Mouse (Mus musculus): ENCODE data around the gene Wdr35. TPM values are rescaled to one million over a fixed set of nuclear protein-coding genes. Genes with fewer than 3 reads are reported as not detected.

The Wdr35 gene
- polyA plus RNA-seq, 1 experiment from 2014 or later = 22.8 TPM

DNA sequence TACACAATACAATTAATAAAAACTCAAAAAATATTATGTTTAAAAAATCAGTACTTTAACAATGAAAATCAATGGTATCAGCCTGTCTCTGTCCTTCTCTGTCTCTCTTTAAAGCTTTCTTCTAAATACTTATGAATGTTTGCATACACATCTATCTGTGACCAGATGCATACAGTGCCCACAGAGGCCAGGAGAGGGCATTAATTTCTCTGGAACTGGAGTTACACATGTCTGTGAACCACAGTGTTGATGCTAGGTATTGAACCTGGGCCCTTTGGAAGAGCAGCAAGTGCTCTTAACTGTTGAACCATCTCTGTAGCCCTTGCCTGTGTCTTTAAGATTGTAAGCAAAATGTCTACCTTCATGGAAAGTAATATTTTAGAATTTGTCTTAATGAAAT lies 59.4 kb downstream of the Wdr35 start:
- no peak for ATAC-seq (ENCODE audit: low FRiP score)
- H3K4me1 ChIP-seq (replicated peaks; ENCODE audit: control insufficient read depth, insufficient read depth, low read length) = no peaks in the 10 kb centered on the region; the same call in 1 of the 2 replicates
- no peak overlapping the region for H3K4me2 ChIP-seq (replicated peaks; ENCODE audit: low read depth, low read length)
- H3K36me3 ChIP-seq (ENCODE audit: control insufficient read depth, insufficient read depth, low read length) = no peaks in the 10 kb centered on the region
- no peaks in the 10 kb centered on the region for H3K27me3 ChIP-seq (ENCODE audit: control insufficient read depth, insufficient read depth, low read length)
- no peak overlapping the region for H3K9ac ChIP-seq (ENCODE audit: low read depth, low read length)
- no peak for DNase-seq (ENCODE audit: low spot score)
- no peak overlapping the region for H3K27ac ChIP-seq (ENCODE audit: low read depth, low read length)
- no peaks in the 10 kb centered on the region for H3K9me3 ChIP-seq (ENCODE audit: control insufficient read depth, low read length)
- no peak overlapping the region for H3K4me3 ChIP-seq (ENCODE audit: low read depth, low read length)

DNA sequence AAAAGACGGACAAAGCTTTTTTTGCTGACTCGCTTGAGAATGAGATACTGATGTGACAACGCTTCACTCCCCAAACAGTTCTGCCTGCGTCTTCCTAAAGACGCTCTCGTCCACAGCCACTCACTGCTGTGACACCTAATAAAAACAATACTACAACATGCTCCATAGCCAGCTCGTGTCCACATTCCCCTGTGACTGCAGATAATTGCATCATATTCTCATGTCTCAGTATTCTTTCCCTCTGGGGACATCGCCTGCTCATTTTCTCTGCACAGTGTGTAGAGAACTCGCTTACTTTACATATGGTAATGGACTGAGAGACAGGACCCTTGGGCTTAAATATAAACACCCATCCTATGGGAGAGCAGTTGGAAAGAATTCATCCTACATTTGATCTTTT lies 62.7 kb downstream of the Wdr35 start:
- no peak overlapping the region for H3K4me3 ChIP-seq (ENCODE audit: low read depth, low read length)
- H3K9me3 ChIP-seq (ENCODE audit: control insufficient read depth, low read length) = no peaks in the 10 kb centered on the region
- no peak overlapping the region for H3K9ac ChIP-seq (ENCODE audit: low read depth, low read length)
- H3K27me3 ChIP-seq (ENCODE audit: control insufficient read depth, insufficient read depth, low read length) = no peaks in the 10 kb centered on the region
- no peak overlapping the region for H3K4me2 ChIP-seq (replicated peaks; ENCODE audit: low read depth, low read length)
- WGBS = 85% methylated on average over 9 of the region's 9 CpGs
- H3K27ac ChIP-seq (ENCODE audit: low read depth, low read length) = no peak overlapping the region
- no peak for ATAC-seq (ENCODE audit: low FRiP score)
- no peak for DNase-seq (ENCODE audit: low spot score)
- H3K36me3 ChIP-seq (ENCODE audit: control insufficient read depth, insufficient read depth, low read length) = no peaks in the 10 kb centered on the region
- no peaks in the 10 kb centered on the region for H3K4me1 ChIP-seq (replicated peaks; ENCODE audit: control insufficient read depth, insufficient read depth, low read length)

DNA sequence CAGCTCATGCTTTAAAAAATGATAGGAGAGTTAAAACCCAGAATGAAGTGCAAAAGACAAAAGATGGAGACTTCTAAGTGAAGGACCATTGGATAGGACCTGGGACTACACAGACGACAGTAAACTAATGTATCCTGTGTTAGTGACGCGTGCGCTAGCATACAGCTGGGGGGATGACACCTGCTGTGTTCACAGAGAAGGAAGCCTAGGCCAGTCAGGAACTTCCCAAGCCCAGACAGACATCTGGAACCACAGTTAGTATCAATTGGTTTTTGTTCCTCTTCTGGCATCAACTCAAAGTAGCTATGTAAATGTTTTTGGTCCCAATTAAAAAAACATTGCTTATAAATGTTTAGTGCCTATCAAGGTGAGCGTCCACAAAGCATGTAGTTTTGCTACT lies 66.5 kb downstream of the Wdr35 start:
- Histone ChIP-seq H3K27ac (ENCODE audit: low read depth, low read length) (no peak overlapping the region), H3K9me3 (ENCODE audit: control insufficient read depth, low read length) (no peaks in the 10 kb centered on the region), H3K9ac (ENCODE audit: low read depth, low read length) (no peak overlapping the region), H3K27me3 (ENCODE audit: control insufficient read depth, insufficient read depth, low read length) (no peaks in the 10 kb centered on the region), H3K4me3 (ENCODE audit: low read depth, low read length) (no peak overlapping the region), H3K4me2 (replicated peaks; ENCODE audit: low read depth, low read length) (no peak overlapping the region), H3K36me3 (ENCODE audit: control insufficient read depth, insufficient read depth, low read length) (no peaks in the 10 kb centered on the region), H3K4me1 (replicated peaks; ENCODE audit: control insufficient read depth, insufficient read depth, low read length) (no peaks in the 10 kb centered on the region)
- 81% methylated on average over 5 of the region's 5 CpGs for WGBS
- DNase-seq (ENCODE audit: low spot score) = no peak
- ATAC-seq (ENCODE audit: low FRiP score) = no peak

DNA sequence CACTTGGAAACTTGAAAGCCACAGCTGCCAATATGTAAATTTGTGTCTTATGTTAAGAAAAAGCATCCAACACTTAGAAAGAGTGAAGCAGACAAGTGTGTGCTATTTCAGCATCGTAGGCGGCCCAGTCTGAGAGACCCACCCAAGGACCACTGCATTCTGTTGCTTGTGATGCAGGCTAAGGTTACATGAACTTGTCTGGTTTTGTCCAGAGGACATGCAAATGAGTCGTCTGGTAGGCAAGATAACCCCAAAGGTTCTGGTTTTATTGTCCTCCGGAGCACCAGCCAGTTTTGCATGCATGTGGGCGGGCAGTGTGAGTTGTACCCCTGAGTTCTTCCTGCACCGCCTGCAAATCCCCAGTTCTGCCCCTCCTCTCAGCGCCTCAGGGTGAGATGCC lies 67.0 kb downstream of the Wdr35 start:
- DNase-seq (ENCODE audit: low spot score) = no peak
- Histone ChIP-seq H3K4me2 (replicated peaks; ENCODE audit: low read depth, low read length) (no peak overlapping the region), H3K4me1 (replicated peaks; ENCODE audit: control insufficient read depth, insufficient read depth, low read length) (no peaks in the 10 kb centered on the region), H3K27me3 (ENCODE audit: control insufficient read depth, insufficient read depth, low read length) (no peaks in the 10 kb centered on the region), H3K9ac (ENCODE audit: low read depth, low read length) (no peak overlapping the region), H3K36me3 (ENCODE audit: control insufficient read depth, insufficient read depth, low read length) (no peaks in the 10 kb centered on the region), H3K4me3 (ENCODE audit: low read depth, low read length) (no peak overlapping the region), H3K9me3 (ENCODE audit: control insufficient read depth, low read length) (no peaks in the 10 kb centered on the region), H3K27ac (ENCODE audit: low read depth, low read length) (no peak overlapping the region)
- ATAC-seq (ENCODE audit: low FRiP score) = no peak
- WGBS = 72% methylated on average over 7 of the region's 7 CpGs

DNA sequence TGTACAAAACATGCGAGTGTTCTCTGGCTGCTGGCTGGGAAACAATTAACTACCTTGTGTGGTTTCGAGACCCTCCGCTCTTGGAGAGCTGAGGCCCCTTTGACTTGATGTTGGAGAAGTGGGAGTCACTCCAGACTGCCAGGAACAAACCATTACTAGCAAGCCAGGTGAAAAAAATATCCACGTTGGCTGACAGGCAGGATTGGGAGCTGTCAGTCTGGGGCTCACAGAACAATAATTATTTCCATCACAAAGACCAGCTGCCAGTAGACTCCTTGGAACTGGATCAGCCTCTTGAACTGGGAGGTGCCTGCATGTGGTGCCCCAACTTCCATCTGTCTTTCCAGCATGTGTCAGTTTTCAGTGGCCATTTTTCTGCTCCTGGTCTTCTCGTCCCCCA lies 68.6 kb downstream of the Wdr35 start:
- 80% methylated on average over 5 of the region's 5 CpGs for WGBS
- Histone ChIP-seq H3K27me3 (ENCODE audit: control insufficient read depth, insufficient read depth, low read length) (no peaks in the 10 kb centered on the region), H3K27ac (ENCODE audit: low read depth, low read length) (no peak overlapping the region), H3K4me2 (replicated peaks; ENCODE audit: low read depth, low read length) (no peak overlapping the region), H3K4me1 (replicated peaks; ENCODE audit: control insufficient read depth, insufficient read depth, low read length) (no peaks in the 10 kb centered on the region), H3K9ac (ENCODE audit: low read depth, low read length) (no peak overlapping the region), H3K36me3 (ENCODE audit: control insufficient read depth, insufficient read depth, low read length) (no peaks in the 10 kb centered on the region), H3K9me3 (ENCODE audit: control insufficient read depth, low read length) (no peaks in the 10 kb centered on the region), H3K4me3 (ENCODE audit: low read depth, low read length) (no peak overlapping the region)
- no peak for ATAC-seq (ENCODE audit: low FRiP score)
- DNase-seq (ENCODE audit: low spot score) = no peak

DNA sequence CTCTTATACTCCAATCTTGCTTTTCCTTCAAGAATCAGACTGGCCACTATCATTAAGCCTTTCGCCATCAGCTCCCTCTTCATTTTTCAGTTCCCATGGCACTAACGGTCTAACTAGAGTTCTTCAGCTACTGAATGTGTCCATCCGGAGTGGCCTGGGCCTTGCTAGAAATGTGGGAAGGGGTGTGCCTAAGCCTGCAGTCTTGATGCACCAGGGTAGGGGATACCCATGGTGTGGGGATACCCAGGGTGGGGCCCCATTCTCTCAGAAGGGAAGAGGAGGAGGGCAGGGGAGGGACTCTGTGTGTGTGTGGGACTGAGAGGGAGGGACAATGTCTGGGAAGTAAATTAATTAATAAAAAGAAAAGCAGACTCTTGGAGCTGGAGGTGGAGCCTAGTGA lies 69.1 kb downstream of the Wdr35 start:
- H3K4me1 ChIP-seq (replicated peaks; ENCODE audit: control insufficient read depth, insufficient read depth, low read length) = no peaks in the 10 kb centered on the region
- 89% methylated on average over 3 of the region's 3 CpGs for WGBS
- H3K4me2 ChIP-seq (replicated peaks; ENCODE audit: low read depth, low read length) = no peak overlapping the region
- no peaks in the 10 kb centered on the region for H3K36me3 ChIP-seq (ENCODE audit: control insufficient read depth, insufficient read depth, low read length)
- H3K27me3 ChIP-seq (ENCODE audit: control insufficient read depth, insufficient read depth, low read length) = no peaks in the 10 kb centered on the region
- no peaks in the 10 kb centered on the region for H3K9me3 ChIP-seq (ENCODE audit: control insufficient read depth, low read length)
- no peak overlapping the region for H3K9ac ChIP-seq (ENCODE audit: low read depth, low read length)
- ATAC-seq (ENCODE audit: low FRiP score) = no peak; the same call in 1 of the 2 replicates
- DNase-seq (ENCODE audit: low spot score) = no peak
- no peak overlapping the region for H3K27ac ChIP-seq (ENCODE audit: low read depth, low read length)
- no peak overlapping the region for H3K4me3 ChIP-seq (ENCODE audit: low read depth, low read length)

DNA sequence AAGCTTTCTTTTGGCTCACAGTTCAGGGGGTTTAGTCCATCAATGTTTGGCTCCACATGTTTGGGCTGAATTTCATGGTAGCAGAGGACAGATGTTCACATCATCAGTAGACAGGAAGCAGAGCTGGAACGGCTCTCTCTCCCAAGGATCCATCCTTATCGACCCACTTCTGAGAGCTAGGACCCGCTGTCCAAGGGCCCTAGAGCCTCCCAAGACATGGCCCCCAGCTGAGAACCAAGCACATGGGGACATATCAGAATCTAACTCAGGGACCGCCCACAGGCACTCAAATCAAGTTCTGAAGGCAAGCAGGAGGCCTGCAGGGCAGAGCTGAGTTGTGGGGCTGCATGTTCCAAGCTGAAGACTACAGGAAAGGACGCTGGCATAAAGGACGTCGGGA lies 71.0 kb downstream of the Wdr35 start:
- ATAC-seq (ENCODE audit: low FRiP score) (no peak), DNase-seq (ENCODE audit: low spot score) (no peak)
- no peaks in the 10 kb centered on the region for H3K27me3 ChIP-seq (ENCODE audit: control insufficient read depth, insufficient read depth, low read length)
- no peaks in the 10 kb centered on the region for H3K4me1 ChIP-seq (replicated peaks; ENCODE audit: control insufficient read depth, insufficient read depth, low read length)
- no peak overlapping the region for H3K9ac ChIP-seq (ENCODE audit: low read depth, low read length)
- no peaks in the 10 kb centered on the region for H3K9me3 ChIP-seq (ENCODE audit: control insufficient read depth, low read length)
- WGBS = 93% methylated on average over 7 of the region's 7 CpGs
- H3K27ac ChIP-seq (ENCODE audit: low read depth, low read length) = no peak overlapping the region
- H3K4me2 ChIP-seq (replicated peaks; ENCODE audit: low read depth, low read length) = no peak overlapping the region
- H3K4me3 ChIP-seq (ENCODE audit: low read depth, low read length) = no peak overlapping the region
- H3K36me3 ChIP-seq (ENCODE audit: control insufficient read depth, insufficient read depth, low read length) = no peaks in the 10 kb centered on the region

DNA sequence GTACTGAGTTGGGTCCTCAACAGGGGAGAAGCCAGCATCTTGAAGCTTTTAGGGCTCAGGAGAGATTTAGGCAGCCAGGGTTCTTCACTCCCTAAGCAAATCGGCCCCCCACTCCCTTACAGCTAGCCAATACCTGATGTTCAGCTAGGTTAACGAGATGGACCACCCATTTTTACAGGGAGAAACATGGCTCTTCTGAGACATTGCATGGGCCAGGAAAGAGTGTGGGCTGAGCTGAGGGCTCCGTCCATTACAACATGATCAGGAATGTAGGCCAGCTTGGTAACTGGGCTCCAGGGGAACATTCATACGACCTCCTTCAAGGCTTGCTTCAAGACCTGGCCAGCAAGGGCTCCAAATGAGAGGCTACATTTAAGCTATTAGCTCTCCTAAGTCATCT lies 73.0 kb downstream of the Wdr35 start:
- Histone ChIP-seq H3K4me1 (replicated peaks; ENCODE audit: control insufficient read depth, insufficient read depth, low read length) (no peaks in the 10 kb centered on the region), H3K4me3 (ENCODE audit: low read depth, low read length) (no peak overlapping the region), H3K27ac (ENCODE audit: low read depth, low read length) (no peak overlapping the region), H3K36me3 (ENCODE audit: control insufficient read depth, insufficient read depth, low read length) (no peaks in the 10 kb centered on the region), H3K4me2 (replicated peaks; ENCODE audit: low read depth, low read length) (no peak overlapping the region), H3K9ac (ENCODE audit: low read depth, low read length) (no peak overlapping the region), H3K27me3 (ENCODE audit: control insufficient read depth, insufficient read depth, low read length) (no peaks in the 10 kb centered on the region), H3K9me3 (ENCODE audit: control insufficient read depth, low read length) (no peaks in the 10 kb centered on the region)
- DNase-seq (ENCODE audit: low spot score) (no peak), ATAC-seq (ENCODE audit: low FRiP score) (no peak)
- 85% methylated on average over 4 of the region's 4 CpGs for WGBS

DNA sequence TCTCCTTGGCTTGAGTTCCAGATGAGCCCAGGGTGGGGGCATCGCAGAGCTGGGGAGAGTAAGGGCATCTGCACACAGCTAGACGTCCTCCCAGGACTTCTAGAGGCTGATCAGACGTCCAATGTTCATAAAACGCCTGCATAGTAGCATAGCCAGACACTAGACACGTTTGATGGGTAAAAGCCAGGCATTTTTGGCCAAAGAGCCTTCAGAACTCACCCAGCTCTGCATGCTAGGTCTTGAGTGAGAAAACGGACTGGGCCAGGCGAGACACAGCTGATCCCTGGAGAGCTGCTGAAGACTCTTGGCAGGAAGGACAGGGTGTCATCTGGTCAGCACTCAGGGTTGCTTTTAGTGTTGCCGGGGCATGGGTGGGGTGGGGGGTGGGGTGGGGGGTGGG lies 74.4 kb downstream of the Wdr35 start:
- no peaks in the 10 kb centered on the region for H3K4me1 ChIP-seq (replicated peaks; ENCODE audit: control insufficient read depth, insufficient read depth, low read length)
- H3K4me3 ChIP-seq (ENCODE audit: low read depth, low read length) = no peak overlapping the region
- H3K27ac ChIP-seq (ENCODE audit: low read depth, low read length) = no peak overlapping the region
- no peaks in the 10 kb centered on the region for H3K27me3 ChIP-seq (ENCODE audit: control insufficient read depth, insufficient read depth, low read length)
- ATAC-seq (ENCODE audit: low FRiP score) (no peak), DNase-seq (ENCODE audit: low spot score) (no peak)
- WGBS = 79% methylated on average over 8 of the region's 8 CpGs
- H3K36me3 ChIP-seq (ENCODE audit: control insufficient read depth, insufficient read depth, low read length) = no peaks in the 10 kb centered on the region
- H3K4me2 ChIP-seq (replicated peaks; ENCODE audit: low read depth, low read length) = no peak overlapping the region
- H3K9ac ChIP-seq (ENCODE audit: low read depth, low read length) = no peak overlapping the region
- H3K9me3 ChIP-seq (ENCODE audit: control insufficient read depth, low read length) = no peaks in the 10 kb centered on the region
